Mouse (Mus musculus) embryo, embryonic 11.5 days (tissue): ENCODE data around the gene Clmp.
"Not testable (repeated sequence)": the region's sequence is repeated elsewhere in the genome, so short reads cannot be mapped to it uniquely, and the experiment has no call there.

Experiments
- DNase-seq: peaks from one replicate; pipeline ENCODE4 v3.0.0-alpha.2; 2012; ENCODE audit warnings: low read depth, low spot score

Gene Clmp

DNA sequence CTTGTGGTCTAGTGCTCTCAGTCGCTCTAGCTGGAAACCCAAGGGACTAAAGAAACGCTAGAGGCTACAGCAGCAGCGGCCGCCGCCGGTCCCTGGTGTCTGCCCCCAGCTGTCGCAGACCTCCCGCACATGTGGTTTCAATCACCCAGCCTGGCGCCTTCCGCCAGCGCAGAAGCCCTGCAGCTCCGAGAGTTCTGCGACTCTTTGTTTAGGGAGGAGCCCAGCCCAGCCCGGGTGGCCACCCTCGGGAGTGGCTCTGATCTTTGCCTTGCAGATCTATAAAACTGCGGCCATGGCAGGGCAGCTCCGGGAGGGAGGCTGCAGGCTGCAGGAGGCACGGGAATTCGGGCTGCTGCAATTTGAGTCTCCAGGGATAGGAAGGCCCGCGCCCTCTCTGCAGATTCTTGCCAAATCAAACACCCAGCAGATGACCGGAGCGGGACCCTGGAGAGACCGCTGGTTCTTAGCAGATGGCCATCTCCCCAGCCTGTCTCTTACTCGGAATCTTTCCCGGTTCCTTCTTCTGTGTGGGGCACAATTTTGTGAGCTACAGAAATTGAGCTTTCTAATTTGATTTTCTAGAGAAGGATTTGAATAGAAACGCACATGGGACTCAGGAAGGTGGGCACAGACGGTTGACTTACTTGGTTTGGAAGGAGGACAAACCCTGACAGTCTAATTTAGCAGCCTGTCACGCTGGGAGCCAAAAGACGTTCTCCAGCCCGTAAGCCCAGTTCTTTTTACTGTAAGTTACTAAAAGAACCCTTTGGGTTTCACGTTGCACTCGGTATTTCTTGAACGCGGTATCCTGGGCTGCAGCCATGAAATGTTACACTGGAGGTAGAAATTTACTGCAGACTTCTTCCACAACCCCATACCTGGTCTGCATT is 45.2 kb downstream of the Clmp start:
- DNase-seq: peak; percentile 77

DNA sequence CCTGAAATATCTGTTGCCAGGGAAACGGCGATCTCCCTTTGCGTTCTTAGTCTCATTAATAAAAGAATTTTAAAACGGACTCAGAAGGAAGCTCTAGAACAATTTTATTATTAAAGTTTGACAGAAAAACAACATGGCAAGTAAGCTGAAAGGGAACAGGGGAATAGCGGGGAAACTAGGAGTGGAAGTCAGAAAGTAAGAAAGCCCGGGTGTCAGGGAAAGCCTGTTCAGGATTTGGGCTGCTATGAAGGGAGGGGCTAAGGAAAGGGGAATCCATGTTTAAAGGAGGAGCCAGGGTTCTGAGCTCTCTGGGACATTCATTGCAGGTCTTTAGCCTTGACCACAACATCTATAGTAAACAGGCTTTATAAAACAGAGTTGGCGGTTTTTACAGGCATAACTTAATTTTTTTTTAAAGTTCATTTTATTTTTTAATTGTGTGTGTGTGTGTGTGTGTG is 45.9 kb downstream of the Clmp start:
- DNase-seq: peak; percentile 23

DNA sequence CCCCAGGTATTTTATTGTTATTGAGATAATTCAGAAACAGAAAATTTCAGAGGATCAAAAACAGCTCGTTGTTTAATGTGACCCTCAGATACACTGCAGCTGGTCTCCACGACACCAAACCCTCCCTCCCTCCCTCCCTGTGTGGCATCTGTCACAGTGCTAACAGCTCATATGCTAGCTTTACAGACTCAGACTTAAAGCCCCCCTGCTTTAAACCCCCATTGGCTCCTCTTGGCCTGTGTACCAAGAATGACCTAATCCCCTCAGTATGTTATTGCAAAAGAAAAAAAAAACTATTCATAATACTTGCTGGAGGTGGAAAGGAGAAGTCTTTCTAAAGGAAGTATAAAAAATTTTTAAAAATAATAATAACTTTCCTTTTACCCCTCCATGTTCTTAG is 46.5 kb downstream of the Clmp start:
- no peak for DNase-seq

DNA sequence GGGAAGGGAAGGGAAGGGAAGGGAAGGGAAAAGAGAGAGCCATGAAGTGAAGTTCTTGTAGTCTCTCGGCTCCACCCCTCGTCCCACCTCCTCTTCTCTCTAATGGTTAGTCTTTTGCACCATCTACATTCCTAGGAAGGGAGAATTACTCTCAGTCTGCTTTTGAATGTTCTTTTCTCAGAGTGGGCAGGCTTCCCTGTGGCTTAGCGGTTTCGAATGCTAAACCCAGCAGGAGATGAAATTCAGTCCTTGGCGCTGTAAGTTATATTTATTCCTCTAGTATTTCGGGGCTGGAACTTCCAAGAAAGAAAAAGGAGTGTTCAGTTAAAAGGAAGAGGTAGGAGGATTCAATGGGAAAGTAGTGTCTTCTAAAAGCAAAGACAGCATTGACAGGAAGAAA is 51.4 kb downstream of the Clmp start:
- no peak for DNase-seq

DNA sequence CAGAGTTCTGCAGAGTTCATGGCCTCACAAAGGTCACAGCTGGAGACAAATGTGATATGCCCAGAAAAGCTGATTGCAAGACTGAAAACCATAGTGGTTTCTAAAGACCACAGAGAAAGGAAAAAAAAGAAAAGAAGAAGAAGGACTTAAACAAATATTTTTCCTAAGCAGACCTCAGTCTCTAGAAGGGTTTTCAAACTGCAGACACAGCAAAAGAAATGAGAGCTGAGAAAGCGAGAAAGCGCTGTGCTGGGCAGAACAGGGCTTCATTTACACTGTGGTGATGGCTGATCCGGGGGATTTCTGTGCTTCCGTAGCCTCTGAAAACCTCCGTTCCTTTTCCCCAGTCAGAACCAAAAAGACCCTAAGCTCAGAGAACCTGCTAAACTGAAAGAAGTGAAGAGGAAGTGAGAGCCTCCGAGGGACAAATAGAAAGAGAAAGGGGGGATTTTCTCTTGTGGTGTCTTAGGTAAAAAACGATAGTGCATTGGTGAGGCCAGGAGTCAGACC is 57.8 kb downstream of the Clmp start:
- DNase-seq: no peak

DNA sequence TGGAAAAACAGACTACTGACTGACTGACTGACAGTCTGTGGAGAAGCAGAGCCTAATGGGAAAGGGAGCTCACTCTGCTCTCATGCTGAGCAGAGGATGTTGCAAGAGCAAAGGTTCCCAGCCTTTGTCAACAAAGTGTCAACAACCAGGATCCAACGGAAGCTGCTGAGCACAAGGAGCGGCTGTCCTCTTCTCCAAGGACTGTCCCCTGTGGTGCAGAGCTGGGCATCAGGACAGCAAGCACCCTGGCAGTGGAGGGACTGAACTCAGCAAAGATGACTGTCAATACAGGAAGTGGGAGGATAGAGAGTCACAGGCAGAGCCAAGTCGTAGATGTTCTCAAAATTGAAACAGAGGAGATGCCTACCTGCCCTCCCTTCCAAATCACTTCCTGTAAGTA is 58.5 kb downstream of the Clmp start:
- DNase-seq: no peak

DNA sequence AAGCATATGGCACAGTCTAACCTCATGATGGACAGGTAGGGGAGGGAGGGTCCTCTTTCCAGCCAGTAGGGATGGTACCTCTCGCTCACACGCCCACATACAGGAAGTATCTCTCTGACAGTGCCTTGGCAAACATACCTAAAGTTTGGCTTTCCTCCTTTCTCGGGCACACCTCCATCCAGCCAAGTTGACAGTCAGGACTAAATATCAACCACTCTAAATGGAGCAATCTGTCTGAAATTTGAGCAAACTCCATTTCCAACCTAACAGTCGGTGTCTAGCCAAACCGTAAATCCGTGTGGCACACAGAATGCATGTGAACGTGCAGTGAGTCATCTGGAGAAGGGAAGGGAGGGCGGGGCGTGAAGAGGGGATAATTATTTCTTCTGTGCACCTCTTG is 61.0 kb downstream of the Clmp start:
- no peak for DNase-seq

DNA sequence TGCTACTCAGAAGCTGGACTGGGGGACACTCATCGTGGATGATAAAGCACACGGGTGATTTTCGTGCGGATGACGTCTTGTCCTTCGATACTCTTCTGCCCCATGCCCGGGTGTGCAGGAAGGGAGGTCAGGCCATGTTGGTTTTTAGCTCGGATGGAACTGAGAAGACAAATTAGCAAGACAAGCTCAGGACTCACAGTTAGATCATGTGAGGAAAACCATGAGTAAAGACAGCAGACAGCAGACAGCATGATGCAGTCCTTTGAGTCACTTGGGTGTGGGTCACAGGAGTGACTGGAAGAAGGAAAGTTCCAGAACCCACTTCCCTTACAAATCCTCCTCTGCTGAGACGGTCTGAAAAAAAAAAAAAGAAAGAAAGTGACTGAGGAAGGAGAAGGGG is 61.5 kb downstream of the Clmp start:
- no peak for DNase-seq

DNA sequence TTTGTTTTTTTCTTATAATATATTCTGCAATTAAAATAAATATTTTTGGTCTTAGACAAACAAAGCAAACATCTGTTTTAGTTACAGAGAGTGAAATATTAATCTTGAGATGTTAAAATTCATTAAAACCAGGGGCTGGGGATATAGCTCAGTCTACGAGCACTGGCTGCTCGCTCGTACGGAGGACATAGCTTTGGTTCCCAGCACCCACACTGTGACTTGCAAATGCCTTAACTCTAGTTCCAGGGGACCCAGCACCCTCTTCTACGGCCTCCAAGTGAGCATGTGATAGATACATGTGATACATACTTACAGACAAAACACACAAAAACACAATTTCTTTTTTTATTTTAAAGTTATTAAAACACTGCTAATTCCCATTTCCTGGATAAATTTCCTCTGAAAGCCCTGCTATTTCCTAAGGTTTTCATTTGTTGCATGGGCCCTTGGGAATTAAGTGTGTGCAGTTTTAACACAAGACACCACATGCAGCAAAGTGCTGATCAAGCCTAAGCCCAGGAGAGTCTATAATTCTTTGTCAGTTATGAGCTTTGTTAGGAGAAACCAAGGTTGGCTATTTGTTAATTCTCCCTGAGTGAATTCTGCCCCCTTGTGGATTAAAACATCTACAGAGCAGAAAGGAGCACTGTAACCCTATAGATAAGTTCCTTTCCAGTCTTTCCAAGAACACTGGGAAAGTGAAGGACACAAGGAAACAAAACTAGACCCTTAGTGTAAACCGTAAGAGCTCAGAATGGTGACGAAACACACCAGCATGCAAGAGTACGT is 64.3 kb downstream of the Clmp start:
- peak; percentile 59 for DNase-seq

DNA sequence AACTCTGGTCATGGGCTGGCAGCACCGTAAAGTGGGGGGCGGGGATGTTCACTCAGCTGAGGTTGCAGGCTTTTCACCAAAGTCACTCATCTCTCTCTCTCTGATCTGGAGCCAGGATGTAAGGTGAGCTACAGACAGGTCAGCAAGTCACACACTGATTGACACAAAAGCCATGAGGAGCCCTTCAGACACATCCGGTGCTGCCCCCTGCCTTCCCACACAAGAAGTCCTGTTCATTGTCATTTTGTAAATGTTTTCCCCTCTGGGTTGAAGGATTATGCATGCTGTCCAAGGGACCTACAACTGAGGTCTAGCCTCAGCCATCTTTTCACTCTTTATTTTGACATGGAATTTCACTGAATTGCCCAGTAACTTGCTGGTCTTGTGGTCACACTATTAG is 66.0 kb downstream of the Clmp start:
- no peak for DNase-seq

DNA sequence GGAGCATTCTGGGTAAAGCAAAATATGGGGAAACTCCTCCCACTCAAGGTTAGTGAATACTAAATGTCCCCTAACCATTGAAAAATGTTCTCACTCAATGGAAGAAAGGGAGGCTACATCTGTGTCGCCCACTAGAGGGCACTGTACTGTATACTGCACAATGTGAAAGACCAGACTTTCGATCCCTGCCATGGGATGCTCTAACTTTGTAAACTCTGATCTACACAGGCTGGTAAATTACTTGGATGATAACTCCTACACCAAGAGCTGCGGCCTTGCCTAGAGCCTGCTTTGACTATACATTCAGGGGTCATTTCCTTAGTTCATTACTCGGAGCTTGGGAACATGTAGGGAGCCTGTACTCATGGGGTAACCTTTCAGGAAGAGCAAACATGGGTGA is 70.6 kb downstream of the Clmp start:
- peak; percentile 56 for DNase-seq

DNA sequence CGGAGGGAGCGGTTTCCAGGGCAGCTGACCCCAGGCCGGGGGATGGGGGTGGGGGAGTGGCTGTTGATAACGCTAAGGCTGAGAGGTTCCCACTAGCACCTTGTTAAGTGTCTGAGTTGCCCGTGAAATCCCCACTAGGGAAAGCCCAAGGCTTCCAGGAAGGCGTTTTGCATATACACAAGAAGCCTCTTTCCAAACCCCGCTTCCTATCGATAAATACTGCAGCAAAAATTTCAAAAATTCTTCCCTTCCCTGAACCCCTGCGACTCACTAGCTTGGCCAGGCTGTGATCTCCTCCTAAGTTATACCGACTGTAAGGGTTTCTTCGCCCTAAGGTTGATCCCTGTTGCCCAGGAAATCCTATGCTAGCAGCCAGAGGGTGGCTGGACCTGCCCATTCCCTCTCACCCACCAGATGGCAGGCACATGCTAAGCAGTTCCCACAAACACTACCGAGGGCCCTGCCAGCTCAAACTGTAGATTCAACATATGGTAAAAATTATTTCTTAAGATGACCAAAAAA is 71.4 kb downstream of the Clmp start:
- peak; percentile 41 for DNase-seq

DNA sequence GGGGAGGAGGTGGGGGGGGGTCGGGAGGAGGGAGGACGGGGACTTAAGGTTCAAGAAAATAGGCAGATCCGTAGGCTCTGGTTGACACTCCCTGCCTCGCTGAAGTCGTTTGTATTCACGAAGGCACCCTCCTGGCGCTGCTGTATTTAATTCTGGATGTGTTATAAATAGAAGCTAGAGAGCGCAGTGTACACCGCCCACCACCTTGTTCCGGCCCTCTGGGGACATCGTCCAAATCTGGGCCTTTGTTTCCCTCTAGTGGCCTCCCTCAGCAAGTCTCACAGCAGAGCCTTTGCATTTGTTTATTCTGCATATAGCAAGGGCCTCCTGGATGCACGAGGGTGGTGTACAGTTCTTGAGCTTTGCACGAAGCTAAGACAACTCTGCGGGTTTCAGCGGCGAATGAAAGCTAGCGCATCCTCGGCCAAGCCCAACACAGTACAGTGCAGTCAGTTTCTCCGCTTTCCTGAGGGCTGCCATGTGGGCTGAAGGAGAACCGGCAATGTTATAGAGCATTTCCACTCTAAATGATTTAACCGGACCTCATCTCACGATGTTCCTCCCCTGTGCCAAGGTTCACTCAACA is 72.0 kb downstream of the Clmp start:
- peak; percentile 70 for DNase-seq

DNA sequence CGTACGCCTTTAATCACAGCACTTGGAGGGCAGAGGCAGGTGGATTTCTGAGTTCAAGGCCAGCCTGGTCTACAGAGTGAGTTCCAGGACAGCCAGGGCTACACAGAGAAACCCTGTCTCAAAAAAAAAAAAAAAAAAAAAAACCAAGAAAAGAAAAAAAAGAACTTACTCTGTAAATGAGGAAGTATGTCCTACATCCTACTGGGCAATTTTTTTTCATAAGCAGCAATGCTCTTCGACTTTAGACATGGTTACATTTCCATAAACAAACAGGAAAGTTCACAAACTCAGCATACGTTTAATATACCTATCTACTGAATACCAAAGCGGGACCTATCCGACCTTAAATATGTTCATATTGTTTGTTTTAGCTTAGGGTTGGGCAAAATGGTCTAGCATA is 76.6 kb downstream of the Clmp start:
- DNase-seq: no peak

DNA sequence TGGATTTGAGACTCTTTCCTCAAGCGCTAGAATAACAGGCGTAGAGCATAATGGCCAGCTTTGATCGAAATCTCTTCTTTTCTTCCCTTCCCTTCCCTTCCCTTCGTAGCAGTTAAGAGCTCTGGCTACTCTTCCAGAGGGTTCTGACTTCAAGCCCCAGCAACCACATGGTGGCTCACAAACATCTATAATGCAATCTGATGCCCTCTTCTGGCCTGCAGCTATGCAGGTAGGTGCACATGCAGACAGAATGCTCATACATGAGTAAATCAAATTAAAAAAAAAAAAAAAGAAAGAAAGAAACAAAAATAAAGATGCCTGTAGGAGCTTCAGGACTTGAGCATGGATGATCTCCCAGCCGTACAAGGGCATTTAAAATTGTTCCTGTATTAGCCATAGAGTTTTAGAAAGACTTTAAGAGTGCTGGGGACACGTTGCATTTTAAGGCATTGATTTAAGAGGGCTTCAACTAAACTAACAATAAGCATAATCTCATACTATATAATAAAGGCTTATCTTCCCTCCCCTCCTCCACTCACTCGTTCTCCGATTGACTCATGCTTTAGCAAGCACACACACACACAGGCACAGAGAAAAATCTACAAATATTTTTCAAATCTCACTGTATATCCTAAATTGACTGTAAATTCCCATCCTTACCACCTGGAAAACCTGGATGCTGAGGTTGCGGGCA is 79.3 kb downstream of the Clmp start:
- DNase-seq: no peak

DNA sequence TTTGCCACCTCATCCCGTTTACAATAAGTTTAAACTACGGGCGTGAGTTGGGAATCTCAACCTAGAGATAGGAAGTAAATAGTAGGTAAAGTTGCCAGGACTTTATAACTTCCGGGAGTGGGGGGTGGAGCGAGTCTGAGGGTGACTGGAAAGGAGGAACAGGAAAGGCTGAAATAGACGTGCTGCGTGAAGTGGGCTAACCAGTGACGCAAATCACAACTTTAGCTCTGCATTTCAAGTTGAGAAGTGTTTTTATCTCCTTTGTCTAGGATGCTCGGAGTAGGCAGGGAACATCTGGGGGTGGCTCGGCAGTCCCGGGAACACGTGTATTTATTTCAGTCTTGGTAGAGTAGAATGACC is 79.8 kb downstream of the Clmp start:
- DNase-seq: no peak

DNA sequence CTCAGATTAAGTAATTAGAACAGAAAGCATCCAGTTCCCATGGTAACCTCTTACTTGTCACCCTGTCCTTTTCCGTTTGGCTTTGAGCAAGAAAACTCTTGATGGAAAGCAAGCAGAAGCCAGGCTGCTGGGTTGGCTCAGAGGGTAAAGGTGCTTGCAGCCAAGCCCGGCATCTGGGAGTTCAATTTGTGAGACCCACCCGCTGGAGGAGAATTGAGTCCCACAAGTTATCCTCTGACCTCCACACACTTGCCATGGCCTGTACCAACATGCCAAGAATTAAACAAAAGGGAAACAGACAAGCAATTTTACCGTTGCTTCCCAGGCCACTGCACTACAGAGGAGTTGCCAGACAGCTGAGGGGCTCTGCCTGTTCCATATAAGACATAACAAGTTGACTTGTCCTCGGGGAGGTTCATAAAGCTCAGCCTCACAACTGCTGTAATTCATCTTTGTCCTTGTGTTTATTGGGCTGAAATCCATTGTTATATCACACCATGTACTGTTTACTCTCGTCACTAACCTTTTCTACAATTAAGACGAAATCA is 80.4 kb downstream of the Clmp start:
- no peak for DNase-seq

DNA sequence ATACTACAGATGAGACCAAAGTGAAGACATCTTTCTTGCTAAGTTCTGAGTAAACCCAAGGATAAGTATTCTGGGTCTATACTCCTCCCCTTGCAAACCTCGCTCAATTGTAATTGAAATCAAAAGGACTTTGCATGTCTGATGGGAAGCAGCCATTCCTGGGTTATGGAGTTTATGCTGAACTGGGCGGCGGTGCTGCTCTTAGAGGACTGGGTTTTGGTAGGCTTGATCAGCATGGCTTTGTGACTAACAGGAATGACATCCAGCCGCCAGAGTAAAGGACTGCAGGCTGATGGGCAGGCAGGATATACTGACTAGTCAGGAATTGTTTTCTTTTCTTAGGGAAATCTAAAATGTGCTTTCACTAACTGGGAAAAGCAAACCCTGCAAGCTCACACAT is 82.2 kb downstream of the Clmp start:
- DNase-seq: no peak

DNA sequence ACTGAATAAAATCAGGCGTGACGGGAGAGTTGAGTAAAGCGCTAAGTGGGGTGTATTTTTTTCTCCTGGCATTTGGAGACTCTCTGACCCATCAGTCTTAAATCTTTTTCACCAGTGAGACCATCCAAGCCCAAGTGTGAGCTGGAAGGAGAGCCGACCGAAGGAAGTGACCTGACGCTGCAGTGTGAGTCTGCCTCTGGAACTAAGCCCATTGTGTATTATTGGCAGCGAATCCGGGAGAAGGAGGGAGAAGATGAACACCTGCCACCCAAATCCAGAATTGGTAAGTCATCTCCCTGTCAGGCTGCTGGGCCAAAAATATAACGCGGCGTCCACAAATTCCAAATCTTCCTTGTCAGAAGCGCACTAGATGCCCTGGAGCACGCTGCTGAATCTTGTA is 86.5 kb downstream of the Clmp start:
- DNase-seq: no peak

DNA sequence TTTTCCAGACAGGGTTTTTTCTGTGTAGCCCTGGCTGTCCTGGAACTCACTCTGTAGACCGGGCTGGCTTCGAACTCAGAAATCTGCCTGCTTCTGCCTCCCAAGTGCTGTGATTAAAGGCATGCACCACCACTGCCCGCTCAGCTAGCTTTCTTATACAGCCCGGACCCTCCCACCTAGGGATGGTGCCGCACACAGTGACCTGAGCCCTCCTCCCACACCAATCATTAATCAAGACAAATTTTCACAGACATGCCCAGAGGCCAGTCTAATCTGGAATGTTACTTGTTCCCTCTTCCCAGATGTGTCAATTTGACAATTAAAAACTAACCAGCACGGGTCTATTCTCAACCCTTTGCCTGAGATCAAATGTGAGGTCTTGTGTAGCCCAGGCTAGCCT is 87.4 kb downstream of the Clmp start:
- not testable (repeated sequence) for DNase-seq

DNA sequence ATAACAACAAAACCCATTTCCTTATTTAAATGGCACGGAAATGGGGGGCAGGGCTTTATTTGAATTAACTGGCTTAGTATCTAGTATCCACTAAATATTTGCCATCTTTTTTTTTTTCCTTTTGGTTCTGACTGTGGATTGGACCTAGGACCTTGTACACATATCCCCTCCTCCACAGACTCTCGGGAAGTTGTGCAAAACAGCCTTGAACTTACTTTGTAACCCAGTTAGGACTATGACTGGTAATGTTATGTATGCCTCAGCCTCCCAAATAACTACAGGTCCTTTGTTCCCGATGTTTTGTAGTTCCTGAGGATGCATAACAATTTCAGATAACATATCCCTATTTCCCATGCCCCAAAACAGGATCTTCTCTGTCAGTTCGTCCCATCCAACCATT is 88.1 kb downstream of the Clmp start:
- no peak for DNase-seq
